Mouse (Mus musculus) megakaryocyte, embryonic 14.5 days (primary cell): ENCODE measurements around the gene Gna15.

Experiments used
- FLI1 ChIP-seq: IDR thresholded peaks from 2 replicates; pipeline ENCODE4 v1.6.1; 2012; ENCODE audit warnings: low read length, inconsistent platforms, mixed read lengths
- GATA1 ChIP-seq: IDR thresholded peaks from 3 replicates; pipeline ENCODE4 v1.6.1; 2012; ENCODE audit warnings: mixed read lengths, low read length, inconsistent platforms, borderline replicate concordance

DNA sequence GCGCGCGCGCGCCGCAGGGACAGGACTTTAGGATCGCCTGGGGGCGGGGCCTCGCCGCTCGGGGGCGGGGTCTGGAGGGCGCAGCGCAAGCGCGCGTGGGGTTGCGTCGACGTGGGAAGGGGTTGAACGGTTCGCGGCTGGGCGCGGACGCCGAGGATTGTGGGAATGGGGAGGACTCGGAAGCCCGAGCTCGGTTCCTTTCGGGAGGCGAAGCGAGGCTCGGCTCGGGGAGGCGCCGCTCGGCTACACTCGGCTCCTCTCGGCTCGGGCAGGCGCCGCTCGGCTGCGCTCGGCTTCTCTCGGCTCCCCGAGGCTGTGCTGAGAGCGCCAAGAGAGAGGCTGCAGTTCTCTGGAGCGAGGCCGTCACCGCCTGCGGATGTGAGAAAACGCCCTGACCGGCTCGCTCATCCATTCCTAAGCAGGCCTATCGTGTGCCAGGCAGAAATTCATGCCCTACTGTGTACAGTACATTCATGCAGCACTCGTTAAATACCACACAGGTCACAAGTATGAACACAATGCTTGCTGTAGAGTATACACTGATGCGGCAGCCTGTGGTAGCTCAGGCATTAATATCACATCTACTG, 21.2 kb upstream of the Gna15 start, which contains the start of gene Gna11:
- TF ChIP-seq FLI1 (no peak), GATA1 (no peak)
